Mouse (Mus musculus) erythroblast, embryonic 14.5 days (primary cell): Measurements from ENCODE around the gene Ryr1.

ENCODE experiments used
- GATA1 ChIP-seq: IDR thresholded peaks from 2 replicates; pipeline ENCODE4 v1.6.1; 2012; ENCODE audit warnings: low read length, inconsistent platforms, mixed read lengths
- TAL1 ChIP-seq: IDR thresholded peaks from 3 replicates; pipeline ENCODE4 v1.6.1; 2012; ENCODE audit warnings: low read length, inconsistent platforms, mixed read lengths

DNA sequence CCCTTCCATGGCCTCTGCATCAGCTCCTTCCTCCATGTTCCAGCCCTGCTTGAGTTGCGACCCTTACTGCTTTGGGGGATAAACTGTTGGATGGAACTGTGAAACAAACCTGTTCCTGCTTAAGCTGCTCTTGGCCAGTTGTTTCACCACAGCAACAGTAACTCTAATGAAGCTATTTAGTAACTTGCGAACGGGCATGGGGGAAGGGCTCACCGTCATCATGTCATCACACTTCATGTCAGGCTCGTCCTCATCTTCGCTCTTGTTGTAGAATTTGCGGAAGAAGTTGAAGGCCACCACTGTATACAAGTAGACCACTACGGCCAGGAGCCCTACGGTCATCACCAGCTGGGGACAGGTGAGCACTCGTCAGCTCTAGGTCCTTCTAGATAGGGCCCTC, 116.8 kb downstream of the Ryr1 start:
- TF ChIP-seq TAL1, result no peak
- no peak for TF ChIP-seq GATA1
